Mouse (Mus musculus): ENCODE data around the gene Nsun5. TPM values are rescaled to one million over a fixed set of nuclear protein-coding genes. Genes with fewer than 3 reads are reported as not detected.

The Nsun5 gene
- polyA plus RNA-seq, 1 experiment from 2014 or later: 37.3 TPM

DNA sequence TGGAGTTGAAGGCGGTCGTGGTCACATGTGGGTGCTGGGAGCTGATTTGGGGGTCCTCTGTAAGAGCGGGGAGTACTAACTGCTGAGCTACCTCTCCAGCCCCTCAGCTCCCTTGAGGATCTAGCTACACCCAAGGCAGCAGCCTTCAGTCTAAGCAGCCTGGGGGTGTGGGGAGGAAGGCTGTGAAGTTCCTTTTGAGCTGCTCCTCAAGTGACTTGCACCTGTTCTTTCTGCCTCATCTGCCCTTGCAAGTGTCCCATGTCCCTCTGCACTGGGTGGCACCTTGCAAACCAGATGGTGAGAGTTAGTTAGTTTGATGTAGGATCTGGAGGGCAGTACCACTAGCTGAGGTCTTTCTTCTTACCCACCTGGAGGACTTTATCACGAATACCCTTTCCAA lies 38.4 kb downstream of the Nsun5 start:
- 80% methylated on average over 4 of the region's 4 CpGs for WGBS
- no peak for ATAC-seq (ENCODE audit: insufficient number of reproducible peaks, low FRiP score, low TSS enrichment, low read depth)

DNA sequence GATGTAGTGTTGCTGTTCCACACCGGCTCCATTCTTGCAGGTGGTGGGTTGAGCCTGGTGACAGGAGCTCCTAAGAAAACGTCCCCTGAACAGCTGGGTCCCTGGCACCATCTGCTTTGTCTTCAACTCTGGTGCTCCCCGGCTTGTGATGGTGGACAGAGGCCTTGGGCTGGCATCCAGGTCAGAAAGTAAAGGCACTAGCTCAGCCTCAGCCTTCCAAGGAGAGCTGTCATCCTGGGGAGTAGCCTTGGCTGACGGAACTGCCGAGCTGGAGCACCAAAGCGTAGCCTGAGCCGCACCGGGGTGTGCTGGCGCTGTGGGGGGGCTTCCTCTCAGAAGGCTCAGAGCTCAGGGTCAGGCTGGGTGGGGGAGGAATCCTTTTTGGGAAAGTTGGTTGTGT lies 40.5 kb downstream of the Nsun5 start:
- Histone ChIP-seq H3K27ac (no peak overlapping the region), H3K27me3 (no peaks in the 10 kb centered on the region), H3K9ac (no peak overlapping the region), H3K4me3 (no peak overlapping the region), H3K36me3 (peaks cover 56% of the 10 kb centered on the region), H3K4me2 (no peak overlapping the region), H3K4me1 (no peaks in the 10 kb centered on the region), H3K9me3 (no peaks in the 10 kb centered on the region)
- ATAC-seq (ENCODE audit: insufficient number of reproducible peaks, low FRiP score, low TSS enrichment, low read depth): no peak
- WGBS: 86% methylated on average over 9 of the region's 9 CpGs

More for the DNA sequence above, 38.4 kb downstream of the Nsun5 start:
- Histone ChIP-seq H3K36me3 (peaks cover 37% of the 10 kb centered on the region), H3K27ac (no peak overlapping the region), H3K27me3 (no peaks in the 10 kb centered on the region), H3K9me3 (no peaks in the 10 kb centered on the region), H3K4me1 (0 out of 2 replicates have a peak, but pooled peaks cover 3% of the 10 kb centered on the region), H3K9ac (no peak overlapping the region), H3K4me3 (no peak overlapping the region), H3K4me2 (no peak overlapping the region)

Small RNAs within 50 kb of the gene (microRNA-seq; reads per million reads assigned to microRNA genes)
- not detected for gene Mir7033

Other genes starting within 250 kb of the Nsun5 start
- 30.1 and 33.4 TPM in 2 replicates for gene Tbl2, start 220.3 kb upstream of the Nsun5 start, polyA plus RNA-seq (2015; fragmentation: Nextera tagmentation; extraction: Ambion mirVana)
- gene Bcl7b, start 201.7 kb upstream of the Nsun5 start, polyA plus RNA-seq (2015; fragmentation: Nextera tagmentation; extraction: Ambion mirVana): 47.6 and 50.4 TPM in 2 replicates
- gene Baz1b, start 182.7 kb upstream of the Nsun5 start, polyA plus RNA-seq (2015; fragmentation: Nextera tagmentation; extraction: Ambion mirVana): 34.3 and 38.4 TPM in 2 replicates
- 18.6 and 23.3 TPM in 2 replicates for gene Fzd9, start 118.7 kb upstream of the Nsun5 start, polyA plus RNA-seq (2015; fragmentation: Nextera tagmentation; extraction: Ambion mirVana)
- gene Fkbp6, start 19.9 kb upstream of the Nsun5 start, polyA plus RNA-seq (2015; fragmentation: Nextera tagmentation; extraction: Ambion mirVana): not detected in 2 replicates
- 0.24 TPM in 1 of 2 replicates, not detected in the other for gene Trim50, start 16.7 kb upstream of the Nsun5 start, polyA plus RNA-seq (2015; fragmentation: Nextera tagmentation; extraction: Ambion mirVana)
- gene Pom121, start 24.6 kb downstream of the Nsun5 start, polyA plus RNA-seq (2015; fragmentation: Nextera tagmentation; extraction: Ambion mirVana): 9.5 and 10.9 TPM in 2 replicates
- gene Hip1, start 175.2 kb downstream of the Nsun5 start, polyA plus RNA-seq (2015; fragmentation: Nextera tagmentation; extraction: Ambion mirVana): 33.5 and 34.1 TPM in 2 replicates
- not detected in 2 replicates for gene Ccl26, start 193.6 kb downstream of the Nsun5 start, polyA plus RNA-seq (2015; fragmentation: Nextera tagmentation; extraction: Ambion mirVana)
- gene Ccl24, start 203.1 kb downstream of the Nsun5 start, polyA plus RNA-seq (2015; fragmentation: Nextera tagmentation; extraction: Ambion mirVana): 2.9 and 3.4 TPM in 2 replicates